Mouse (Mus musculus) CD8-positive naive resting alpha-beta T cell, adult 2 months (primary cell): Measurements from ENCODE around the gene Mmgt2.
"Not testable (repeated sequence)": the region's sequence is repeated elsewhere in the genome, so short reads cannot be mapped to it uniquely, and the experiment has no call there.

Experiments used
- DNase-seq, 2 experiments: peaks; one replicate each; pipeline ENCODE4 v3.0.0; 2022; ENCODE audit warnings: low read depth in 2 of 2, low spot score in 2 of 2

Gene Mmgt2

GRCm38 (mm10) chr11:62645337-62645675 lies 3.2 kb upstream of the Mmgt2 start:
- no peak for DNase-seq

DNA sequence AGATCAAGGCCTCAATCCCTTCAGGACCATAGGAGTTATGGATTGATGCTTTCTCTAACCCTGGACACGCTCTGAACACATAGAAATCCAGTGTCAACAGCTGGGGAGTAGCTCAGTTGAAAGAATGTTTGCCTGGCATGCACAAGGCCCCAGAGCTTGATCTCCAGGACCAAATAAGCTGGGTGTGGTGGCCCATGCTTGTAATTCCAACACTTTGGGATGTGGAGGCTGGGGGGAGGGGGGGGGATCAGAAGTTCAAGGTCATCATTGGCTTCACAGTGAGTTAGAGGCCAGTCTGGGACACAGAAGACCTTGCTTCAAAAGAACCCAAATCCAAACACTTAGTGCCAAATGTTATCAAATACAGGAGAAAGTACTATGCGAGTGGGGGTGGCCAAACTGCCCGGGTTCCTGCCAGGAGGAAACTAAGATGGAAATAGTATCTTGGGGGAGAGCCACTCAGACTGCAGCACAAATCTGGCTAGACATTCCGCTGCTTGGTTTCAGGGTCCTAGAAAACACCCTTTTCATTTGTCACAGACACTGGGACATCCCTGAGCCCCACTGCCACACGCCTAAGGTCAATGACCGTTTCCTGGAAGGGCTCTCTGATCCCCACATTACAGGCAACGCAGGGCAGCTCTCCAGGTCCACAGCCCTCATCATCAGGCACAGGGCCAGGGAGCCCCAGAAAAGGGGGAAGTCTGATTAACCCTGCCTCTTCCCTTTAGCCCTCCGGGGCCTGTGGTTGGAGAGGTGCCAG lies 2.6 kb upstream of the Mmgt2 start:
- DNase-seq: no peak

GRCm38 (mm10) chr11:62646495-62646843 lies 2.0 kb upstream of the Mmgt2 start:
- DNase-seq: no peak

GRCm38 (mm10) chr11:62646958-62647515 lies 1.4 kb upstream of the Mmgt2 start:
- DNase-seq: no peak

- DNase-seq: peak; percentile 16 to 21
Observed at GRCm38 (mm10) chr11:62647661-62648590, 538 bp upstream of the Mmgt2 start, which contains the start of gene Lrrc75a. Lrrc75a (minus strand) TSS chr11:62648523.

DNA sequence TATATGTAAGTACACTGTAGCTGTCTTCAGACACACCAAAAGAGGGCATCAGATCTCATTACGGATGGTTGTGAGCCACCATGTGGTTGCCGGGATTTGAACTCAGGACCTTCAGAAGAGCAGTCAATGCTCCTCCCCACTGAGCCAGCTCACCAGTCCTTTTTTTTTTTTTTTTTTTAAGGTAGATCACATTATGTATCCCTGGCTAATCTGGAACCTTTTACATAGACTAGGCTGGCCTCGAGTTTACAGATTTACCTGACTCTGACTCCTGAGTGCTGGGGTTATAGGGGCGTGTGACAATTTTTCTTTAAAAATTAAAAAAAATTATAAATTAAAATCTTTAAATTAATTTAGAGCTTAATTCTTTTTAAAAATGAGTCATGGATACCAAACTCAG lies 1.3 kb downstream of the Mmgt2 start:
- DNase-seq: not testable (repeated sequence)

GRCm38 (mm10) chr11:62651563-62651962 lies 3.1 kb downstream of the Mmgt2 start:
- no peak for DNase-seq

GRCm38 (mm10) chr11:62652080-62652479 lies 3.6 kb downstream of the Mmgt2 start:
- DNase-seq: no peak

GRCm38 (mm10) chr11:62660885-62661284 lies 12.4 kb downstream of the Mmgt2 start:
- DNase-seq: no peak

DNA sequence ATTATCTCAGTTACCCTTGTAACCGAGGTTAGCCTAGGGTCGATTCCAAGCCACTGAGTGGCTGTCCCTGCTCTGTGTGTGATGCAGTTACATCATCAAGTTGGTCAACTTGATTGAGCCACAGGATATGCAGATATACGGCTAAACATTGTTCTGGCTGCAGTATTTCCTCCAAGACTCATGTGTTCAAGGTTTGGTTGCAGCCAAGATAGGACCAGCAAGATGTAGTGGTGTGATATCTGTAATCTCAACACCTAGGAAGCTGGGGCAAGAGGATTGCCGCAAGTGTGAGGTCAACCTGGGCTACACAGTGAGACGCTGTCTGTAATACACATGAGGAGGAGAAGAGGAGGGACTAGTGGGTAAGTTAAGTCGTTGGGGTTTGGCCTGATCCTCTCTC lies 15.8 kb downstream of the Mmgt2 start:
- no peak for DNase-seq

GRCm38 (mm10) chr11:62668986-62669385 lies 20.5 kb downstream of the Mmgt2 start:
- DNase-seq: no peak

- DNase-seq: no peak
Observed at GRCm38 (mm10) chr11:62669471-62669870, 21.0 kb downstream of the Mmgt2 start.

DNA sequence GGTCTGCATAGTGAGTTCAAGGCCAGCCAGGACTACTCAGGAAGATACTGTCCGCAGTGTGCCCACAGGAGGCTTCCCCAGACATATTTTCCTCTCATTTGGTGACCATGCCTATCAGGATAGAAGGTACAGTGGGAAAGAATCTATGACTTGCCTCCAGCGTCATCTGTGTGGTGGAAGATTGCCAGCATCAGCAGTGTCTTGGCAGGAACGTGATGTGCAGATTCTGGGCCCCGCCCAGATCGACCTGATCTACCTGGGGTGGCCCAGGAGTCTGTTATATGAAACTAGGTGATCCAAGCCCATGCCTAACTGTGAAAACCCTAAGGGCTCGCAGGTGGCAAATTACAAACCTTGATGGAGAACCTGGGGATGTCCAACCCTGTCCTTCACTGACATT lies 21.5 kb downstream of the Mmgt2 start:
- DNase-seq: no peak

DNA sequence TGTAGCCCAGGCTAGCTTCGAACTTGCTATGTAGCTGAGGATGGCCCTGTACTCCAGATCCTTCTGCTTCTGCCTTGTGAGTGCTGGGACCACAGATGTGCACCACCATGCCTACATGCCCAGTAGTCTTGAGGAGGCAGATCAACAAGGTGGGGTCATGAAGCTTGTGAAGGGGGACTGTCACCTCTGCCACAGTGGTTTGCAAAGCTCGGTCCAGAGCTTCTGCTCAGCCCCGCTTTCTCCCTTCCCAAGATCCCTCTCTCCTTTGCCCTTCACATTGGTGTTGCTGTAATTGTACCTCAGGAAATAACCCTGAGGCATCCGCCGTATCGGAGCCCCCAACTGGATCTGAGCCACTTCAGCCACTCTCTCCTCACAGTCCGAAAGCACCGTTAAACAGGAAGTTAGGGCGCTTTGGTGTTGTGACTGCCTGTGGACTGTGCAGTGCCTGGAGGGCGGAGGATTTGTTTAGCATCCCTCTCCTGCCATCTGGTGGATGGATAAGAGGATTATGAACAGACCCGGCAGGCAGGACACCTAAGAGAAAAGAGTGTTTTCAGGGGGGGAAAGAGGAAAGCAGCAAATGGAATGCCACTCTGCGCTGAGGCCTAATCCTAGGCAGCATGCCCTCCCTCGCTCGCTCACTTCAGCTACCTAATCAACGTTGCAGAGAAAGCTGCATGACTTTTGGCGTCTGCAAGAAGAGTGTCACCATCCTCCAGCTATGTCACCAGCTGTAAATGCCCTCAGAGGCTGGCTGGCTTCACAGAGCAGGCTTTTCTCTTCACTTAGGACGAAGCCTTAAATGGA lies 27.2 kb downstream of the Mmgt2 start:
- peak in 1 of 2 experiments; percentile 30 for DNase-seq

DNA sequence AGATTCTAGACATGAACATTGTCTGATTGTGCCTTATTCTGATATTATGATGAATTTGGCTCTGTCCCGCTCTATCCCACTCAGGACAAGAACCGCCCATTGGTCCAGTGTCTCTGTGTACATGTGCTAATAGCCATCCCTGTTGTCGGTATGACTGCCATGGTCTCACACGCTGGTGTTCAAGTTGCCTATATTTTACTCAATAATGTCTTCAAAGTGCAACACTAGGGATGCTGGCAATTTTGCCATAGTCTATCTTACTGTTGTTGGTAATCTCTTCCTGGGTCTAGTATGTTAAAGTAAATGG lies 27.8 kb downstream of the Mmgt2 start:
- DNase-seq: no peak

GRCm38 (mm10) chr11:62678778-62679354 lies 30.4 kb downstream of the Mmgt2 start:
- DNase-seq: no peak

- DNase-seq: no peak
Observed at GRCm38 (mm10) chr11:62679954-62680353, 31.5 kb downstream of the Mmgt2 start.

- no peak for DNase-seq
Observed at GRCm38 (mm10) chr11:62691592-62691991, 43.1 kb downstream of the Mmgt2 start.

- DNase-seq: peak; percentile 3 to 51
Observed at GRCm38 (mm10) chr11:62693299-62694184, 45.1 kb downstream of the Mmgt2 start.

DNA sequence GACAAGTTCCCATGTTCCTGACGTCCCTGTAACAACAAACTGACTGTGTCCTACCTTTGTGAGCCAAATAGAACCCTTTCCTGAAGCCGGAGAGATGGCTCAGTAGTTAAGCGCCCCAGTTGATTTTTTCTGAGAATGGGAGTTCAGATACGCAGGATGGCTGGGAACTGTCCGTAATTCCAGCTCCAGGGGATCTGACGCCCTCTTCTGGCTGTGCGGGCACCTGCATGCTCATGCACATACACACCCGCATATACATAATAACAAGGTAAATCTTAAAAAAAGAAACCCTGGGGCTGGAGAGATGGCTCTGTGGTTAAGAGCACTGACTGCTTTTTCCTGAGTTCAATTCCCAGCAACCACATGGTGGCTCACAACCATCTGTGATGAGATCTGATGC lies 46.7 kb downstream of the Mmgt2 start:
- DNase-seq: no peak
